Mouse (Mus musculus) MEL (cell line): Measurements from ENCODE around the gene Fnbp1. TPM values are rescaled to one million over a fixed set of nuclear protein-coding genes. Genes with fewer than 3 reads are reported as not detected.

ENCODE experiments used
- DNase-seq: peaks from one replicate; pipeline ENCODE4 v3.0.0; 2011; ENCODE audit warnings: low read depth, low spot score
- H3K27ac ChIP-seq: 2 replicates; pipeline ENCODE4 v1.5.1; 2012; ENCODE audit warnings: low read depth, mild to moderate bottlenecking, control low read depth, low read length, moderate library complexity; ENCODE audit not compliant: control insufficient read depth
- H3K27me3 ChIP-seq, 2 experiments: fragments of 150-350 bp in 1 of 2; sonication (generic) in 1 of 2; 2 replicates each; pipeline ENCODE4 v1.6.1; 2012; ENCODE audit warnings: low read length in 2 of 2, mild to moderate bottlenecking in 2 of 2, improper control_type of control experiment in 1 of 2, moderate library complexity in 1 of 2; ENCODE audit not compliant: insufficient read depth in 2 of 2, control insufficient read depth in 1 of 2
- H3K36me3 ChIP-seq, 2 experiments: 2 replicates each; pipeline ENCODE4 v1.6.1; 2012 to 2014; ENCODE audit warnings: low read length in 2 of 2, improper control_type of control experiment in 1 of 2, inconsistent platforms in 1 of 2, mild to moderate bottlenecking in 1 of 2; ENCODE audit not compliant: insufficient read depth in 2 of 2, control insufficient read depth in 1 of 2
- H3K4me1 ChIP-seq, 2 experiments: fragments of 150-350 bp in 1 of 2; sonication (generic) in 1 of 2; 2 replicates each; pipeline ENCODE4 v1.6.1; 2012; ENCODE audit warnings: low read length in 2 of 2, improper control_type of control experiment in 1 of 2, mild to moderate bottlenecking in 1 of 2; ENCODE audit not compliant: insufficient read depth in 2 of 2, control insufficient read depth in 1 of 2
- H3K4me3 ChIP-seq, 2 experiments: fragments of 150-350 bp in 1 of 2; sonication (generic) in 1 of 2; 2 replicates each; pipeline ENCODE4 v1.5.1; 2012; ENCODE audit warnings: low read depth in 2 of 2, low read length in 2 of 2, mild to moderate bottlenecking in 2 of 2, moderate library complexity in 2 of 2, control low read depth in 1 of 2, improper control_type of control experiment in 1 of 2; ENCODE audit not compliant: control insufficient read depth in 1 of 2, insufficient read depth in 1 of 2
- H3K79me2 ChIP-seq: 2 replicates; pipeline ENCODE4 v1.6.1; 2012; ENCODE audit warnings: mild to moderate bottlenecking, low read length, moderate library complexity; ENCODE audit not compliant: control insufficient read depth, poor library complexity, insufficient read depth
- H3K9ac ChIP-seq: 2 replicates; pipeline ENCODE4 v1.6.1; 2012; ENCODE audit warnings: low read depth, mild to moderate bottlenecking, control low read depth, low read length, moderate library complexity; ENCODE audit not compliant: control insufficient read depth, poor library complexity, severe bottlenecking
- H3K9me3 ChIP-seq: fragments of 150-350 bp; sonication (generic); replicated peaks from 2 replicates; pipeline ENCODE4 v1.6.1; 2012; ENCODE audit warnings: mild to moderate bottlenecking, low read length, improper control_type of control experiment, moderate library complexity; ENCODE audit not compliant: insufficient read depth
- CHD2 ChIP-seq: IDR thresholded peaks from 2 replicates; pipeline ENCODE4 v1.6.1; 2011; ENCODE audit warnings: low read length, improper control_type of control experiment
- CTCF ChIP-seq, 3 experiments: IDR thresholded peaks in 2 of 3; conservative IDR thresholded peaks in 1 of 3; 2 replicates each; pipeline ENCODE4 v1.5.1; 2011 to 2012; ENCODE audit warnings: low read length in 3 of 3, low read depth in 2 of 3, mild to moderate bottlenecking in 2 of 3, improper control_type of control experiment in 1 of 3, inconsistent platforms in 1 of 3, mixed read lengths in 1 of 3, moderate library complexity in 1 of 3; ENCODE audit not compliant: control insufficient read depth in 1 of 3, insufficient read depth in 1 of 3, poor library complexity in 1 of 3, severe bottlenecking in 1 of 3
- ELF1 ChIP-seq: IDR thresholded peaks from 2 replicates; pipeline ENCODE4 v1.6.1; 2014; ENCODE audit warnings: low read depth, mild to moderate bottlenecking, inconsistent platforms, low read length, improper control_type of control experiment, moderate library complexity
- EP300 ChIP-seq, 2 experiments: IDR thresholded peaks; 2 replicates each; pipeline ENCODE4 v1.6.1; 2011; ENCODE audit warnings: improper control_type of control experiment in 2 of 2, low read length in 2 of 2, low read depth in 1 of 2, mild to moderate bottlenecking in 1 of 2
- ETS1 ChIP-seq: IDR thresholded peaks from 2 replicates; pipeline ENCODE4 v1.6.1; 2012; ENCODE audit warnings: low read depth, mild to moderate bottlenecking, inconsistent platforms, low read length, improper control_type of control experiment, moderate library complexity
- GABPA ChIP-seq: IDR thresholded peaks from 2 replicates; pipeline ENCODE4 v1.6.1; 2012; ENCODE audit warnings: low read depth, mild to moderate bottlenecking, inconsistent platforms, low read length, improper control_type of control experiment, moderate library complexity
- GATA1 ChIP-seq: IDR thresholded peaks from 2 replicates; pipeline ENCODE4 v1.6.1; 2011; ENCODE audit warnings: low read depth, low read length, improper control_type of control experiment
- HCFC1 ChIP-seq: IDR thresholded peaks from 2 replicates; pipeline ENCODE4 v1.6.1; 2012; ENCODE audit warnings: low read depth, mild to moderate bottlenecking, inconsistent platforms, low read length, improper control_type of control experiment, moderate library complexity
- JUND ChIP-seq: IDR thresholded peaks from 2 replicates; pipeline ENCODE4 v1.6.1; 2011; ENCODE audit warnings: low read depth, mild to moderate bottlenecking, improper control_type of control experiment, low read length
- MAX ChIP-seq: IDR thresholded peaks from 2 replicates; pipeline ENCODE4 v1.6.1; 2011; ENCODE audit warnings: low read length, improper control_type of control experiment
- MEF2A ChIP-seq: IDR thresholded peaks from 2 replicates; pipeline ENCODE4 v1.6.1; 2014; ENCODE audit warnings: low read depth, mild to moderate bottlenecking, inconsistent platforms, low read length, improper control_type of control experiment; ENCODE audit not compliant: poor library complexity, insufficient replicate concordance, severe bottlenecking; ENCODE audit errors: extremely low read depth
- MYC ChIP-seq: IDR thresholded peaks from 2 replicates; pipeline ENCODE4 v1.6.1; 2011; ENCODE audit warnings: low read depth, mild to moderate bottlenecking, low read length, improper control_type of control experiment, moderate library complexity
- NELFE ChIP-seq: IDR thresholded peaks from 2 replicates; pipeline ENCODE4 v1.6.1; 2011; ENCODE audit warnings: low read depth, low read length, improper control_type of control experiment
- POLR2AphosphoS5 ChIP-seq: IDR thresholded peaks from 2 replicates; pipeline ENCODE4 v1.6.1; 2012; ENCODE audit warnings: low read depth, borderline replicate concordance, mild to moderate bottlenecking, inconsistent platforms, low read length, moderate library complexity, mixed read lengths
- SIN3A ChIP-seq: IDR thresholded peaks from 2 replicates; pipeline ENCODE4 v1.6.1; 2012; ENCODE audit warnings: low read length, improper control_type of control experiment, inconsistent platforms
- SMC3 ChIP-seq: IDR thresholded peaks from 2 replicates; pipeline ENCODE4 v1.6.1; 2011; ENCODE audit warnings: low read depth, low read length, improper control_type of control experiment
- TCF12 ChIP-seq: IDR thresholded peaks from 2 replicates; pipeline ENCODE4 v1.6.1; 2014; ENCODE audit warnings: low read depth, mild to moderate bottlenecking, inconsistent platforms, low read length, improper control_type of control experiment, moderate library complexity
- USF2 ChIP-seq, 2 experiments: IDR thresholded peaks; 2 replicates each; pipeline ENCODE4 v1.6.1; 2011 to 2012; ENCODE audit warnings: improper control_type of control experiment in 2 of 2, low read length in 2 of 2, borderline replicate concordance in 1 of 2, inconsistent platforms in 1 of 2, low read depth in 1 of 2, mild to moderate bottlenecking in 1 of 2; ENCODE audit not compliant: insufficient read depth in 1 of 2
- ZNF384 ChIP-seq: IDR thresholded peaks from 2 replicates; pipeline ENCODE4 v1.6.1; 2012; ENCODE audit warnings: low read depth, mild to moderate bottlenecking, inconsistent platforms, low read length, improper control_type of control experiment
- polyA plus RNA-seq, 2 experiments: library from polyadenylated mRNA; stranded (reverse) in 1 of 2; unstranded in 1 of 2; fragments of >175 nt in 1 of 2; fragments of >200 nt in 1 of 2; gene quantifications; 2 replicates each; pipeline versions ENCODE4 v1.2.1 to v1.2.4; 2012; ENCODE audit warnings: low replicate concordance in 2 of 2, low read depth in 1 of 2; ENCODE audit not compliant: insufficient read length in 2 of 2, insufficient read depth in 1 of 2, missing spikeins in 1 of 2
- total RNA-seq: library from RNA; depleted of rRNA; stranded (reverse); fragments of 300-350 nt; gene quantifications from 2 replicates; pipeline ENCODE4 v1.2.3, GENCODE M21; 2012

Fnbp1 gene
- total and polyA plus RNA-seq, 3 experiments, result 3.4 to 17.5 TPM; not detected in 1

DNA sequence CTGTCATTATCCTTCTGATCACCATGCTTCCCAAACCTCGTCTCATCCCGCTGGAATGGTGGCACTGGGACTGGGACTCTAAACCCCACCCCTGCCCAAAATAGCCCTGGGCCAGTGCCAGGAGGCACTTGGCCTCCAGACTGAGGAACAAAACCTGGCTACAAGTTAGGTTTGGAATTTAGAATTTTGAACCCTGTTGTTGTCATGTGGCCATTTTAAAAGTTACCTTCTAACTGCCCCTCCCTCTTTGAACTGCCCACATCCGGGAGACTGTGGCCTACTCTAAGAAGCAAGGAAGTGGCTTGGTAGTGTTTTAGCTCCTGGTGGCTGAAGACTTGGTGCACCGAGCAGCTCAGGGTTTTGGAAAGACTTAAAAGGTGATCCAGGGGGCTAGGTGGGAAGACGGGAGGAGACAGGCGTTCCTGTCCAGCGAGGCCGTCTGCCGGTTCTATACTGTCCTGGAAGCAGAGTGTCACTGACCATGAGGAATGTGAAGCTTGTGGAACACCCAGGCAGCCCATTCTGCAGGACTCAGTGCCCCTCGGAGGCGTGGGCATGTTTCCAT, 146.3 kb downstream of the Fnbp1 start:
- H3K27me3 ChIP-seq, result no peaks in the 10 kb centered on the region
- H3K9ac ChIP-seq, result no peak overlapping the region
- H3K36me3 ChIP-seq, result no peaks in the 10 kb centered on the region
- H3K9me3 ChIP-seq, result no peaks in the 10 kb centered on the region
- H3K4me1 ChIP-seq, result no peaks in the 10 kb centered on the region
- DNase-seq, result no peak
- no peak overlapping the region for H3K27ac ChIP-seq
- H3K4me3 ChIP-seq, result no peak overlapping the region
- TF ChIP-seq HCFC1 (no peak), MYC (no peak), GATA1 (no peak), MAX (no peak), EP300 (IDR thresholded peaks at IDR 0.05; ENCODE audit: low read depth in 1 of 2, low read length in 2 of 2) (no peak), TCF12 (no peak), JUND (no peak), CTCF (IDR thresholded peaks at IDR 0.05 in 2 of 3, conservative IDR thresholded peaks at IDR 0.05 in 1 of 3; ENCODE audit: control insufficient read depth in 1 of 3, insufficient read depth in 1 of 3, low read depth in 2 of 3, low read length in 3 of 3, poor library complexity in 1 of 3, severe bottlenecking in 1 of 3) (no peak), SMC3 (no peak)
- no peaks in the 10 kb centered on the region for H3K79me2 ChIP-seq

DNA sequence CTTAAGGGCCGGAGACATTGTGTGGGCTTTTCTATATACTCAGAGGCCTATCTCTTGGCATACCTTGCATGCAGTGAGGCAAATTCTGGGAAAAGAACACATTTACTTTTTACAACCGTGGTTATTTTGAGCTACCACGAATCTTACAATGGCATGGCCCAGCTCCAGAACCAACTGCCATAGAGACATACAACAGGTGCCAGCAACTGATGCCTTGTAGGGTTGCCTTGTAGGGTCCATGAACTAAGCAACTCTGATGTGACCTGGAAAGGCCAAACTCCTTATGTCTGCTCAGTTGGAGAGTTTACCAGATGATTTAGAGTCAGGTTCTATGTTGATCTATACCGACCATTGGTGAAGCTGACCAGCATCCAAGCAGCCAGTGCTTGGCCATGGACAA, 147.0 kb downstream of the Fnbp1 start:
- H3K27me3 ChIP-seq, result no peaks in the 10 kb centered on the region
- H3K4me1 ChIP-seq, result no peaks in the 10 kb centered on the region
- no peak overlapping the region for H3K9ac ChIP-seq
- DNase-seq, result no peak
- TF ChIP-seq NELFE, result no peak
- TF ChIP-seq ETS1, result no peak
- no peak for TF ChIP-seq GATA1
- TF ChIP-seq ELF1, result no peak
- TF ChIP-seq POLR2AphosphoS5, result no peak
- TF ChIP-seq USF2 (IDR thresholded peaks at IDR 0.05; ENCODE audit: borderline replicate concordance in 1 of 2, insufficient read depth in 1 of 2, low read depth in 1 of 2, low read length in 2 of 2), result no peak
- TF ChIP-seq CHD2, result no peak
- TF ChIP-seq GABPA, result no peak
- no peak for TF ChIP-seq MEF2A
- TF ChIP-seq TCF12, result no peak
- no peak for TF ChIP-seq ZNF384
- TF ChIP-seq SIN3A, result no peak
- no peaks in the 10 kb centered on the region for H3K79me2 ChIP-seq
- H3K27ac ChIP-seq, result no peak overlapping the region
- H3K36me3 ChIP-seq, result no peaks in the 10 kb centered on the region
- no peak overlapping the region for H3K4me3 ChIP-seq
- no peaks in the 10 kb centered on the region for H3K9me3 ChIP-seq
